ENCODE assay signal across 27 mouse cellular contexts in genomic region chr12:119483922-119484631, GRCm38 (mm10).
A peak's percentile ranks its signal among the peaks of the same experiment; 100 is the strongest.
DNase-seq lines count a peak whose midpoint lies in the region; ATAC-seq lines count a peak whose summit lies in the region.
"Had no signal": no experiment of that assay in that cellular context is flagged by ENCODE, and none has a peak within 500 bp of the region (broad histone marks: within the 10 kb centered on the region; RNA-seq: fewer than 3 reads in every experiment).

No protein-coding gene starts in this region.

- ATAC-seq in hematopoietic stem cell, adult 5-6 weeks (replicated peaks in 1 of 2; ENCODE audit: insufficient read depth in 1 of 2, low FRiP score in 2 of 2, low TSS enrichment in 1 of 2, low read depth in 1 of 2, poor library complexity in 2 of 2, severe bottlenecking in 2 of 2) = peak; percentile 48 to 56; a peak in 3 of 4 replicates
- ATAC-seq in neural tube, embryonic 15.5 days (ENCODE audit: low FRiP score) = no peak
- ATAC-seq: forebrain, postnatal 0 days had no signal

- no peak overlapping the region for H3K9ac ChIP-seq in neural tube, embryonic 15.5 days (replicated peaks)
- H3K9ac ChIP-seq: embryonic facial prominence, embryonic 12.5 days; forebrain, postnatal 0 days; heart, embryonic 15.5 days; hindbrain, embryonic 15.5 days; limb, embryonic 13.5 days; liver, embryonic 14.5 days; lung, embryonic 15.5 days had no signal

- no peaks in the 10 kb centered on the region for H3K9me3 ChIP-seq in neural tube, embryonic 15.5 days (replicated peaks)
- H3K9me3 ChIP-seq: embryonic facial prominence, embryonic 12.5 days; heart, embryonic 15.5 days; hindbrain, embryonic 15.5 days; limb, embryonic 13.5 days; lung, embryonic 15.5 days; megakaryocyte, embryonic 14.5 days had no signal

- peak; percentile 73 for DNase-seq in A20 (ENCODE audit: low read depth, low spot score)
- DNase-seq in B cell, adult 2 months = peak; percentile 16 to 17
- peak; percentile 3 for DNase-seq in naive thymus-derived CD4-positive, alpha-beta T cell, adult 2 months (ENCODE audit: low read depth)
- no peak for DNase-seq in retina, postnatal 1 day
- DNase-seq in testis, postnatal 14 days (ENCODE audit: low spot score) = no peak
- DNase-seq: adrenal gland, postnatal 36 days; cerebellum, adult 11-12 months; cerebellum, postnatal 10 days; forebrain, postnatal 0 days; gastrocnemius, postnatal 25 days; heart, postnatal 36 days; kidney, postnatal 36 days; layer of hippocampus, adult 9-11 months; midbrain, embryonic 14.5 days; right cerebral cortex, postnatal 14 days; spleen, adult 18-20 months; thymus, postnatal 25 days had no signal

- H3K4me2 ChIP-seq in neural tube, embryonic 15.5 days = no peak overlapping the region
- H3K4me2 ChIP-seq: embryonic facial prominence, embryonic 12.5 days; heart, embryonic 15.5 days; hindbrain, embryonic 15.5 days; limb, embryonic 13.5 days; lung, embryonic 15.5 days had no signal

- no peak overlapping the region for H3K27ac ChIP-seq in neural tube, embryonic 15.5 days (replicated peaks)
- H3K27ac ChIP-seq: embryonic facial prominence, embryonic 12.5 days; heart, embryonic 15.5 days; hindbrain, embryonic 15.5 days; limb, embryonic 13.5 days; liver, embryonic 14.5 days; lung, embryonic 15.5 days had no signal

- 92% methylated on average over 5 of the region's 5 CpGs for WGBS in neural tube, embryonic 15.5 days

- H3K4me3 ChIP-seq in neural tube, embryonic 15.5 days (replicated peaks) = no peak overlapping the region
- H3K4me3 ChIP-seq: embryonic facial prominence, embryonic 12.5 days; heart, embryonic 15.5 days; hindbrain, embryonic 15.5 days; limb, embryonic 13.5 days; lung, embryonic 15.5 days; megakaryocyte, embryonic 14.5 days; myocyte had no signal

- no peaks in the 10 kb centered on the region for H3K4me1 ChIP-seq in neural tube, embryonic 15.5 days
- H3K4me1 ChIP-seq: embryonic facial prominence, embryonic 12.5 days; heart, embryonic 15.5 days; hindbrain, embryonic 15.5 days; limb, embryonic 13.5 days; lung, embryonic 15.5 days; megakaryocyte, embryonic 14.5 days had no signal

- no peaks in the 10 kb centered on the region for H3K36me3 ChIP-seq in neural tube, embryonic 15.5 days
- H3K36me3 ChIP-seq: embryonic facial prominence, embryonic 12.5 days; heart, embryonic 15.5 days; hindbrain, embryonic 15.5 days; limb, embryonic 13.5 days; lung, embryonic 15.5 days had no signal

- H3K27me3 ChIP-seq in neural tube, embryonic 15.5 days (replicated peaks) = no peaks in the 10 kb centered on the region
- H3K27me3 ChIP-seq: embryonic facial prominence, embryonic 12.5 days; heart, embryonic 15.5 days; hindbrain, embryonic 15.5 days; limb, embryonic 13.5 days; lung, embryonic 15.5 days; megakaryocyte, embryonic 14.5 days had no signal

Comparison
In these comparisons a context has a peak if more than half of its experiments do, and no peak if none do; other contexts are left out.
1. DNase-seq: peak in A20 (single experiment), B cell, adult 2 months (2 of 2) and naive thymus-derived CD4-positive, alpha-beta T cell, adult 2 months (single experiment); none in retina, postnatal 1 day (single experiment) and testis, postnatal 14 days (single experiment).